Mouse (Mus musculus) erythroid progenitor cell, adult 5-6 weeks (primary cell): ENCODE data around the gene Cd300lf. TPM values are rescaled to one million over a fixed set of nuclear protein-coding genes. Genes with fewer than 3 reads are reported as not detected.

Experiments used
- ATAC-seq: replicated peaks from 2 replicates; pipeline ENCODE4 v1.8.0; 2016; ENCODE audit warnings: moderate number of reproducible peaks, mild to moderate bottlenecking, moderate TSS enrichment, inconsistent platforms; ENCODE audit not compliant: poor library complexity, low FRiP score, severe bottlenecking
- total RNA-seq, 2 experiments: library from RNA; stranded (forward) in 1 of 2; stranded (reverse) in 1 of 2; fragments of 150-400 nt in 1 of 2; fragments of 186-747, 209-891 nt in 1 of 2; gene quantifications; 2 replicates each; pipeline versions ENCODE4 v1.2.3 to v1.2.4; 2015 to 2017; ENCODE audit warnings: low replicate concordance in 2 of 2

The Cd300lf gene
- total RNA-seq, 2 experiments from 2014 or later: 1.7 to 10.7 TPM

GRCm38 (mm10) chr11:115161578-115162204, 27.9 kb upstream of the Cd300lf start:
- no peak for ATAC-seq

- no peak for ATAC-seq
Measured at GRCm38 (mm10) chr11:115160883-115161577, 27.2 kb upstream of the Cd300lf start.

- no peak for ATAC-seq
Measured at GRCm38 (mm10) chr11:115160016-115160797, 26.4 kb upstream of the Cd300lf start.

GRCm38 (mm10) chr11:115157933-115158719, 24.3 kb upstream of the Cd300lf start:
- ATAC-seq: no peak

- ATAC-seq: no peak
Measured at GRCm38 (mm10) chr11:115155053-115155634, 21.4 kb upstream of the Cd300lf start.

GRCm38 (mm10) chr11:115153699-115154292, 20.0 kb upstream of the Cd300lf start:
- ATAC-seq: peak; percentile 74

- no peak for ATAC-seq
Measured at GRCm38 (mm10) chr11:115153088-115153487, 19.3 kb upstream of the Cd300lf start.

- ATAC-seq: no peak
Measured at GRCm38 (mm10) chr11:115151755-115152429, 18.1 kb upstream of the Cd300lf start.

GRCm38 (mm10) chr11:115150741-115151254, 17.0 kb upstream of the Cd300lf start:
- no peak for ATAC-seq

GRCm38 (mm10) chr11:115147813-115148212, 14.0 kb upstream of the Cd300lf start:
- ATAC-seq: no peak

- ATAC-seq: no peak
Measured at GRCm38 (mm10) chr11:115141970-115142369, 8.2 kb upstream of the Cd300lf start.

GRCm38 (mm10) chr11:115138597-115139262, 4.9 kb upstream of the Cd300lf start:
- no peak for ATAC-seq

GRCm38 (mm10) chr11:115131768-115132381, 1.9 kb downstream of the Cd300lf start:
- ATAC-seq: no peak

GRCm38 (mm10) chr11:115129508-115130126, 4.2 kb downstream of the Cd300lf start:
- ATAC-seq: no peak

GRCm38 (mm10) chr11:115128483-115128882, 5.3 kb downstream of the Cd300lf start:
- ATAC-seq: no peak

- ATAC-seq: no peak
Measured at GRCm38 (mm10) chr11:115119409-115119808, 14.4 kb downstream of the Cd300lf start.

GRCm38 (mm10) chr11:115112196-115112595, 21.6 kb downstream of the Cd300lf start:
- no peak for ATAC-seq
